Mouse (Mus musculus) lung, adult 2 months (tissue): ENCODE measurements around the gene Pemt. TPM values are rescaled to one million over a fixed set of nuclear protein-coding genes. Genes with fewer than 3 reads are reported as not detected.

Source experiments
- DNase-seq: peaks from one replicate; pipeline ENCODE4 v3.0.0; 2022
- H3K4me1 ChIP-seq: fragments of 200-500 bp; 2 replicates; pipeline ENCODE4 v1.6.1; 2011; ENCODE audit warnings: low read length; ENCODE audit not compliant: control insufficient read depth, insufficient read depth
- H3K4me3 ChIP-seq: fragments of 200-500 bp; replicated peaks from 2 replicates; pipeline ENCODE3; 2011; ENCODE audit warnings: low read depth, mild to moderate bottlenecking, control low read depth, low read length; ENCODE audit errors: extremely low read depth
- CTCF ChIP-seq: fragments of 200-500 bp; IDR thresholded peaks from 2 replicates; pipeline ENCODE4 v1.5.1; 2011; ENCODE audit warnings: mild to moderate bottlenecking, low read length, control low read depth; ENCODE audit not compliant: insufficient read depth
- POLR2A ChIP-seq: fragments of 200-500 bp; IDR thresholded peaks from 2 replicates; pipeline ENCODE4 v1.6.1; 2011; ENCODE audit warnings: low read depth, mild to moderate bottlenecking, control low read depth, low read length, borderline replicate concordance; ENCODE audit errors: extremely low read depth
- WGBS: fragments of 180-500 bp; shearing (Covaris S2); methylation state at CpG from one replicate; pipeline ENCODE4 v1.1.7; 2018; 5-methylcytosine and 5-hydroxymethylcytosine counted together
- polyA plus RNA-seq: library from polyadenylated mRNA; depleted of rRNA; stranded (reverse); fragments of >200 nt; gene quantifications from 2 replicates; pipeline ENCODE4 v1.2.3, GENCODE M21; 2012

The Pemt gene
- polyA plus RNA-seq, 1 experiment = 6.4 TPM

DNA sequence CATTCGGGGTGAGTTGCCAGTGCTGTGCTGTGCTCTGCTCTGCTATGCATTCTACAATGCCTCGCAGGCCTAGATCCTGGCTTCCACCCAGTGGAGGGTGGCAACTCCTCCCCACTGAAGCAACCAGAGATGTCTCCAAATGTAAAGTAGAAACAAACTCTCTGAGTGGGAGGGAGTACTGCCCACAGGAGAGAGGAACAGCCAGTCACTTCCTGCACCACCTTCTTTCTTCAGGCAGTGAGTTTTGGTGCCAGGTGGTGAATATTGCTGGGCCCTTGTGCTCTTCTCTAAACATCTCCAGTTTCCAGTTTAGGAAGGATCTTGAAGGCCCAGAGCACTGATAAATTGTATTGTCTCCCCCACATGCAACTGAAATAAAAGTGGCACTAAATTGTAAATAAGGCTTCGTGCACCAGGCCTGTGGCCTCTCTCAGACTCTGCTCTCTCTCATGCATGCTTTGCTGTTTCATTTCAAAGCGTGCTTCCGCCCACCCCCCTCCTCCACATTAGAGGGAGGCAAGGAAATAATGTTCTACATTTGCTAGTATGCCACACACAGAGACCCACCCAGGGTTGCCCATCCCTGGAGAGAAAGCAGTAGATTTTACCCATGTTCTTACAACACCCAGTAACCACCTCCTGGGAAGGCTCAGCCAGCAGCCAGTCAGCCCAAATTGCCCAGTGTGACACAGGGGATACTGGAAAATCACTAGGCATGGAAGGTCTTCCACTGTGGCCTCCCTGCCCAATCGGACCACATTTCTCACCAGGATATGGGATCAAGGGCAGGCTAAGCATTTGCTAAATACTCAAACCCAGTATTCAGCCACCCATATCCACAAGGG lies 13.5 kb downstream of the Pemt start:
- 79% methylated on average over 6 of the region's 6 CpGs for WGBS
- Histone ChIP-seq H3K4me3 (no peak overlapping the region), H3K4me1 (0 out of 2 replicates have a peak, but pooled peaks cover 2% of the 10 kb centered on the region)
- DNase-seq = no peak
- TF ChIP-seq CTCF (no peak), POLR2A (no peak)

- DNase-seq = no peak
- no peak for TF ChIP-seq POLR2A
- TF ChIP-seq CTCF = no peak
- no peak overlapping the region for H3K4me3 ChIP-seq
- 0 out of 2 replicates have a peak, but pooled peaks cover 2% of the 10 kb centered on the region for H3K4me1 ChIP-seq
- 86% methylated on average over 4 of the region's 4 CpGs for WGBS
Measured at GRCm38 (mm10) chr11:60030747-60031331, 15.4 kb downstream of the Pemt start.

DNA sequence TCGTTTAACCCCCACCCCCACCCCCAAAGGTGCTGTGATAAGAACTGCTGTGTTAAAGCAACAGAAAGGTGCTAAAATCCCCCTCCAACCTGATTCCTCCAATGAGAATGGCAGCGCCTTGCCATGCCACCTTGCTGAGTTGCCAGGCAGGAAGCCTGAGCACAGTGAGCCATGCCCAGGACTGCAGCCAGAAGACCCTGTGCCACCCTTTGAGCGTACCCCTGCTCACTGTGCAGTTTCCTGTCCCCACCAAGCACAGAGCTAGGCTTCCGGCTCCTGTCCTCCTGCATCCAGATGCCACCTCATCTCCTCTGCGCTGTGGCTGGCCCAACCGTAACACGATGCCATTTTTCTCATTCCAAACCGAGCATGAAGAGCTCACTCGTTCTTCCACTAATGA lies 16.3 kb downstream of the Pemt start:
- Histone ChIP-seq H3K4me1 (0 out of 2 replicates have a peak, but pooled peaks cover 2% of the 10 kb centered on the region), H3K4me3 (no peak overlapping the region)
- no peak for TF ChIP-seq CTCF
- TF ChIP-seq POLR2A = no peak
- no peak for DNase-seq
- WGBS = 56% methylated on average over 9 of the region's 9 CpGs

DNA sequence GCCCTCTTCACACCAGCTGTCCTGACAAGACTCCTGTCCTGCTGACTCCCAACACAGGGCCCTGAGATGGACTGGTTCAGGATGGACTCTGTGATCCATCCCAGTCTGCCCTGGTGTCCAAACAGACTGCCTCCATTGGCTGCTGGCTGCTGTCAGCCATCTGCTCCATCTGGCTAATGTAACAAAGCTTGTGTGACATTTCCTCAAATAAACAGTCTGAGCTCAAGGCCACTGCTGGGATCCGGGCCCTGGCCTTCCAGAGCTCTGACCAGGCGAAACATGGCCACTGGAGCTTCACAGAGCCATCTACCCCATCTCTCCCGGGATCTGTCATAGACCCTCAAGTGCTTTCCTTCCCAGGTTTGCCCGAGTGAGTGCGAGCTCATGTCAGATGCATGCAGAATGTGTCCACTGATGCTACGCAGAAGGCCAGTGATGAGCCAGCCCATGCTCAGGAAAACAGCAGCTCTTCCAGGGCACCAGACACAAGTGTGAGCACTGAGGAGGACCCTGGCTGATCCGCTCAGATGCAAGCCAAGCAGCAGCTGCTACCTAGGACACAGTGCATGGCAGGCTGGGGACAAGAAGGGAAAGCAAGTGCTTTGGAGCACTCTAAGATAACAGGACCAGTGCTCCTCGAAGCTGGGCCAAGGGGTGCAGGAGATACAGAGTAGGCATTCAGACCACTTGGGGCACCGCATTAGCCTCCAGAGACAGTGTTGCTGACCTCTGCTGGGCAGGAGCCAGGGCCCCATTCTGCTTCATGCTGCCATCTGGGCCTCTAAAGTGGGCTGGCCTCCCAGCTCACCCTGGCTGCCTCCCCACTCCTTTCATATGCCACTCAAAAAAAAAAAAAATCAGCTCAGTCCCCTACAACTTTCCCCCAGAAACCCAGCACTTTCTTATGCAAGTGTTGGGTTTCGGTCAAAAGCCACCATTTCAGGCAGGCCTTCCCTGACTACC lies 18.1 kb downstream of the Pemt start:
- no peak for TF ChIP-seq CTCF
- TF ChIP-seq POLR2A = no peak
- WGBS = 65% methylated on average over 10 of the region's 10 CpGs
- DNase-seq = no peak
- 0 out of 2 replicates have a peak, but pooled peaks cover 2% of the 10 kb centered on the region for H3K4me1 ChIP-seq
- no peak overlapping the region for H3K4me3 ChIP-seq

- H3K4me3 ChIP-seq = no peak overlapping the region
- WGBS = 11% methylated on average over 2 of the region's 2 CpGs
- TF ChIP-seq CTCF (peak; percentile 76), POLR2A (no peak)
- 0 out of 2 replicates have a peak, but pooled peaks cover 2% of the 10 kb centered on the region for H3K4me1 ChIP-seq
- peak; percentile 83 for DNase-seq
Measured at GRCm38 (mm10) chr11:60027272-60027671, 19.0 kb downstream of the Pemt start.

DNA sequence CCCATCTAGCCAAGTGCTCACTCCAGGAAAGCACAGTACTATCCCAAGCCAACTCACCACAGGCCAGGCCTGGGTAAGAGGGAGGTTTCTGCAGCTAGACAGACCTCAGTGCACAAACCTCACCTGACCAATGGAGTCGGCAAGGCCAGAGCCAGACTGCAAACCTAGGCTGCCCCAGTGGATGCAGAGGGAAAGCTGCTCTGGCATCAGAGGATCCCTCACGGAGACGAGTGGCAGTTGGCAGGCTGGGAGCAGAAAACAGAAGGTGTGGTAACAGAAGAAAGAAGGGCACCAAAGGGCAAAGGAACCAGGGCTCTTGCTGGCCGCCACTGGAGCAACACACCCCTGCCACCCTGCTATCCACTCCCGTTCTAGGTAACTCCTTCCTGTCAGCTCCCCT lies 20.1 kb downstream of the Pemt start:
- Histone ChIP-seq H3K4me1 (0 out of 2 replicates have a peak, but pooled peaks cover 2% of the 10 kb centered on the region), H3K4me3 (no peak overlapping the region)
- DNase-seq = no peak
- WGBS = 74% methylated on average over 5 of the region's 5 CpGs
- TF ChIP-seq POLR2A (no peak), CTCF (no peak)

GRCm38 (mm10) chr11:60021201-60021600 lies 25.1 kb downstream of the Pemt start:
- TF ChIP-seq POLR2A (no peak), CTCF (no peak)
- Histone ChIP-seq H3K4me1 (no peaks in the 10 kb centered on the region), H3K4me3 (no peak overlapping the region)
- 81% methylated on average over 6 of the region's 6 CpGs for WGBS
- no peak for DNase-seq

DNA sequence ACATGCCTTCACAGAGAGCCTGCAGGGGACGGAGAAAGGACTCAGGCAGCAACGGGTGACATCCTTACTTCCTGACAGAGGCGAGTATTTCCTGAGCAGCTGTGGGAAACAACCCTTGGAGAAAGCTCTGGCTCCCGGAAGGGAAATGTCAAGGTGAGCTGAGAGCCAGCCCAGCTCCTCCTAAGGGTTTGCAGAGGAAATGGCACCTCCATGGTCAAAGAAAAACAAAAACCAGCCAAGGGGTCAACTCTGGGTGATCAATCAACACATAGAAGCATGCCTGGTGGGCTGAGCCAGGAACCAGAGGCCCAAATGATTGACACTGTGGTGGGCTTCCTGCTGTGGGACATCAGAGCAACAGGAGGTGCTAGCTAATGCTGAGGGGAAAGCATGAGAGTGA lies 29.6 kb downstream of the Pemt start:
- Histone ChIP-seq H3K4me1 (no peaks in the 10 kb centered on the region), H3K4me3 (no peak overlapping the region)
- 42% methylated on average over 4 of the region's 4 CpGs for WGBS
- no peak for DNase-seq
- TF ChIP-seq POLR2A = no peak
- TF ChIP-seq CTCF = no peak

DNA sequence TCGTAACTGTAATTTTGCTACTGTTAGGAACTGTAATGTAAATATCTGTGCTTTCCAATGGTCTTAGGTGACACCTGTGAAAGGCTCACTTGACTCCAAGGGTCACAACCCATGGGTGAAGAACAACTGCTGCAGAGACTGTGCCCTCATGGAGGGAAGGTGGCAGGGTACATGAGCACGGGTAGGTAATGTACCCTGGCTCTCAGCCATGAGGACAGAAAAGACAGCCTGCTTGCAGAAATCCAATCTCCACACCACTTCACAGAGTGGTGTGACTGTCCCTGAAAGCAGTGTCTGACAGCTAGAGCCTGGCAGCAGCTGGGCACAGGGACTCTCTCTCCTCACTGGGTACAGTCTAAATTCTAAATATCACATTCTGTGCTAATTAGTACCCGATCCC lies 34.8 kb downstream of the Pemt start:
- Histone ChIP-seq H3K4me1 (no peaks in the 10 kb centered on the region), H3K4me3 (no peak overlapping the region)
- WGBS = 82% methylated on average over 3 of the region's 3 CpGs
- TF ChIP-seq POLR2A (no peak), CTCF (no peak)
- no peak for DNase-seq

- Histone ChIP-seq H3K4me1 (no peaks in the 10 kb centered on the region), H3K4me3 (no peak overlapping the region)
- no peak for DNase-seq
- no peak for TF ChIP-seq POLR2A
- TF ChIP-seq CTCF = no peak
- WGBS = 80% methylated on average over 3 of the region's 3 CpGs
Measured at GRCm38 (mm10) chr11:60009451-60009850, 36.8 kb downstream of the Pemt start.
